Mouse (Mus musculus): Measurements from ENCODE around the gene Mroh3. TPM values are rescaled to one million over a fixed set of nuclear protein-coding genes. Genes with fewer than 3 reads are reported as not detected.

Mroh3 gene
- polyA plus RNA-seq, 1 experiment from 2014 or later, result 0.20 TPM

DNA sequence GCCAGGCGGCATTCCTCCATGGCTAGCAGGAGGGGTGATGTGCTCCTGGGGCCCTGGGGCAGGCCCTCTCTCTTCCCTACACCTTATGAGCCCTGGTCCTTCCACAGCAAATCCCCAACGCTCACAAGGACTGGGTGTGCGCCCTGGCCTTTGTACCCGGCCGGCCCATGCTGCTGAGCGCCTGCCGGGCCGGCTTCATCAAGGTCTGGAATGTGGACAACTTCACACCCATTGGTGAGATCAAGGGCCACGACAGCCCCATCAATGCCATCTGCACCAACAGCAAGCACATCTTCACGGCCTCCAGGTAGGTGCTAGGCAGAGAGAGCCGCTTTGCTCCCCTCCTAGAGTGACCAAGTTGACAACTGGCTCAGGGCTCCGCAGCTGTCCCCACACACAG lies 39.9 kb downstream of the Mroh3 start:
- Histone ChIP-seq H3K4me2 (no peak overlapping the region), H3K9me3 (no peaks in the 10 kb centered on the region), H3K4me3 (replicated peaks) (no peak overlapping the region), H3K27ac (no peak overlapping the region), H3K4me1 (peaks cover 28% of the 10 kb centered on the region), H3K9ac (no peak overlapping the region), H3K36me3 (replicated peaks) (peaks cover 73% of the 10 kb centered on the region), H3K27me3 (0 out of 2 replicates have a peak, but pooled peaks cover 6% of the 10 kb centered on the region)
- ATAC-seq (ENCODE audit: low FRiP score), result no peak
- WGBS, result 82% methylated on average over 12 of the region's 12 CpGs

DNA sequence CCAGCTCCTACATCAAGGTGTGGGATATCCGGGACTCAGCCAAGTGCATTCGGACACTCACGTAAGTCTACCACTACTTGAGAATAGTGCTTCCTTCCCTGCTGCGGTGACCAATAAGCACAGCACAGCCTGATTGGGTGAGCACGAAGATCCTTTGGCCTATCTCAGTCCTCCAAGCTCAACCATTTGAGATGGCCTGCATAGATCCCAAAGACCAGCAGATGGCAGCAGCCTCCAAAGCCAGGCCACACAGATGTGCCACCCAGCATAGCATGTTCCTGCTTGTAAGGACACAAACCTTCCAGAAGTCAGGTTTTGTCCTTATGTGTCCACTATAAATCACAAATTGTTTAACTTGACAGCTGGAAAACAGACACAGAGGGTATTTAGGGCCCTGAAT lies 42.5 kb downstream of the Mroh3 start:
- H3K36me3 ChIP-seq (replicated peaks), result peaks cover 75% of the 10 kb centered on the region
- WGBS, result 9% methylated on average over 5 of the region's 5 CpGs

DNA sequence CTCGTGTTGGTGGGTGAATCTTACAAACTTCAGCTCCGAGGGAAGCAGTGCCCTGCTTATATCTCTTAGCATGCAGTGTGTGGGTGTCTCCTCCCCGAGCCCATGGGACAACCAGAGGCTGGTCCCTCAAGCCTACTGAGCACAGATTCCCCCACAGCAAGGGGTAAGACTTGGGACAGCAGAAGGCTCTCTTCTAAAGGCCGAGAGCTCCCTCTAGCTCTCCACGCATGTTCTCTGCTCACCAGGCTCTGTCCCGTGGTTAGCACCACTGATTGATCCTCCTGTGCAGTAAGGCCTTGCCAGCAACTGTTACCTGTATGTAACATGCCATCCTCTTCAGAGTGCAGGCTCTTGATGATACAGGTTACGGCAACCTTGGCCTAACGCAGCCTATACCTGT lies 45.0 kb downstream of the Mroh3 start:
- peaks cover 7% of the 10 kb centered on the region; the same call in 1 of the 2 replicates for H3K4me1 ChIP-seq
- no peak overlapping the region for H3K27ac ChIP-seq
- peaks cover 80% of the 10 kb centered on the region for H3K36me3 ChIP-seq (replicated peaks)
- H3K4me3 ChIP-seq (replicated peaks), result no peak overlapping the region
- H3K27me3 ChIP-seq, result 0 out of 2 replicates have a peak, but pooled peaks cover 1% of the 10 kb centered on the region
- H3K9ac ChIP-seq, result no peak overlapping the region
- H3K9me3 ChIP-seq, result no peaks in the 10 kb centered on the region
- WGBS, result 76% methylated on average over 8 of the region's 8 CpGs
- ATAC-seq (ENCODE audit: low FRiP score), result no peak
- H3K4me2 ChIP-seq, result no peak overlapping the region

More for the DNA sequence above, 42.5 kb downstream of the Mroh3 start:
- Histone ChIP-seq H3K27ac (no peak overlapping the region), H3K4me1 (peaks cover 31% of the 10 kb centered on the region), H3K4me3 (replicated peaks) (no peak overlapping the region), H3K9ac (no peak overlapping the region), H3K4me2 (no peak overlapping the region), H3K27me3 (0 out of 2 replicates have a peak, but pooled peaks cover 6% of the 10 kb centered on the region), H3K9me3 (no peaks in the 10 kb centered on the region)
- ATAC-seq (ENCODE audit: low FRiP score), result peak; percentile 66

DNA sequence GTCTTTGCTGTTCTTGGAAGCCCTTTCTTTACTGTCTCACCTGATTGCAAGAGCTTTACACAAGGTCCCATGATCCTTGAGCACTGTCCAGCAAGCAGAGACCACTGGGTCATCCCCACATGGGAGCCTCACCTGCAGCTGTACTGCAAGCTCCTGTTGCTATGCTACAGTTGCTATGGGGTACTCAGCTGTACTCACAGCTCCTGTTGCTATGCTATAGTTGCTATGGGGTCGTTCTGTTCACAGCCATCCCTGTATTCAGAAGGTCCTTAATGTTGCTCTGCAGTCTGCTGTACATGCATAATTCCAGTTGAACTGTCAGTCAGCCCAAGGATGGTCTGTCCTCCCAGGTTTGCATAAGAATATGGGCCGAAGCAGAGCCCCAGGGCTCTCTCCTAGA lies 47.2 kb downstream of the Mroh3 start:
- Histone ChIP-seq H3K27ac (no peak overlapping the region), H3K9me3 (no peaks in the 10 kb centered on the region), H3K4me3 (replicated peaks) (no peak overlapping the region), H3K4me2 (no peak overlapping the region), H3K4me1 (peaks cover 6% of the 10 kb centered on the region; the same call in 1 of the 2 replicates), H3K27me3 (no peaks in the 10 kb centered on the region), H3K9ac (no peak overlapping the region), H3K36me3 (replicated peaks) (peaks cover 82% of the 10 kb centered on the region)
- 60% methylated on average over 2 of the region's 2 CpGs for WGBS
- peak; percentile 32; the same call in 1 of the 2 replicates for ATAC-seq (ENCODE audit: low FRiP score)

DNA sequence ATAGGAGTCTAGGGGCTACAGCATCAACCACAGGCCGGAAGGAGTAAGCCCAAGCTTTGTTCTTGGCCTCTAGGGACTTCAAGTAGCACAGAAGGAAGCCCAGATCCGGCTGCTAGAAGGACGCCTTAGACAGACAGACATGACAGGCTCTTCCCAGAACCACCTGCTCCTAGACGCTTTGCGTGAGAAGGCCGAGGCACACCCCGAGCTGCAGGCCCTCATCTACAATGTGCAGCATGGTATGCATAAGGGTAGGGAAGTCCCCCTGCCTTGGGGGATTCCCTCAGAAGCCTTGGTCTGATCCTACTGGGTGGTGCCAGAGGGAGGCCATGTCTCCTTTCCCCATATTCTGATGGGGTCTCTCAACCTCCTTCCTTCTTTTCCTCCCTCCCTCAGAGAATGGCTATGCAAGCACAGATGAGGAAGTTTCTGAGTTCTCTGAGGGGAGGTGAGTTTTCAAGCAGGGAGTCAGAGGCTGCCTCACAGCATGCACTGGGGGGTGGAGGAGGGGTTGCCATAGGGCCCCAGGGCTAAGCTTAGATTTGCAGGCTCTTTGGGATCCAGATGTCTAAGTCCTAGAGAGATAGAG lies 51.2 kb downstream of the Mroh3 start:
- Histone ChIP-seq H3K9ac (no peak overlapping the region), H3K4me2 (no peak overlapping the region), H3K4me3 (replicated peaks) (no peak overlapping the region), H3K9me3 (no peaks in the 10 kb centered on the region), H3K27me3 (no peaks in the 10 kb centered on the region), H3K4me1 (peaks cover 4% of the 10 kb centered on the region; the same call in 1 of the 2 replicates), H3K27ac (no peak overlapping the region), H3K36me3 (replicated peaks) (peaks cover 96% of the 10 kb centered on the region)
- 94% methylated on average over 7 of the region's 7 CpGs for WGBS
- ATAC-seq (ENCODE audit: low FRiP score), result no peak

DNA sequence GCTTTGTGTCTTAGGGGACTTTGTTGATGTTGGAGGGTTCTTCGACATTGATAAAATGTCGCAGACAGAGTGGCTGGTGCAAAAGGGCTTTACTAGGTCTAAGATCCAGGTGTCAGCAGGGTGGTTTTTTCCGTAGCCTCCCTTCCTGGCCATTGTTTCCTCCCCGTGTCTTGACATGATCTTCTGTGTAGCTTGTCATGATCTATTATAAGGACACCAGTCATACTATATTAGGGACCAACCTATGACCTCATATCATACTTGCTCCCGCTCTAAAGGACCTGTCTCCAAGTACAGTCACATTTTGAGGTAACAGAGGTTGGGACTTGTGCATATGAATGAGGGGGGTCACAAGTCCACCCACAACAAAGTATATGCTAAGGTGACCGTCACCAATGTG lies 51.7 kb downstream of the Mroh3 start:
- 93% methylated on average over 6 of the region's 6 CpGs for WGBS
- Histone ChIP-seq H3K9ac (no peak overlapping the region), H3K27ac (no peak overlapping the region), H3K9me3 (no peaks in the 10 kb centered on the region), H3K36me3 (replicated peaks) (peaks cover 97% of the 10 kb centered on the region), H3K27me3 (no peaks in the 10 kb centered on the region), H3K4me2 (no peak overlapping the region), H3K4me3 (replicated peaks) (no peak overlapping the region), H3K4me1 (peaks cover 4% of the 10 kb centered on the region; the same call in 1 of the 2 replicates)
- no peak for ATAC-seq (ENCODE audit: low FRiP score)

DNA sequence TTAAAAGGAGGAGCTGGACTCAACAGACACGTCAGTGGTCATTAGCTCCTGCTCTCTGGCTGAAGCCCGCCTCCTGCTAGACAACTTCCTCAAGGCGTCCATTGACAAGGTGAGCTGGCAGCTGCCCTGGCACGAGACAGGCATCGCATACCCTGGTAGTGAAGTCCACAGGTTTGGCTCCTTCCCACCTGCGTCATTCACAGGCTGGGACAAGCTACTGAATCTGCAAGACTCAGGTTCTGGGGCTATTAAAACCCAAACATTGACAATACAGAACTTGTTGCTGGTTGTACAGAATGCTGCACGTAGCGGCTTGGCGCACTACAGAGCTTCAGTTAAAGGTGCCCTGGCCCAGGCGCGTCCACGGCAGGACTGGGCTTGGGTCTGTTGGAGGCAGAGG lies 52.3 kb downstream of the Mroh3 start:
- H3K36me3 ChIP-seq (replicated peaks), result peaks cover 97% of the 10 kb centered on the region
- no peak for ATAC-seq (ENCODE audit: low FRiP score)
- WGBS, result 91% methylated on average over 12 of the region's 12 CpGs
- H3K27ac ChIP-seq, result no peak overlapping the region
- H3K4me2 ChIP-seq, result no peak overlapping the region
- no peaks in the 10 kb centered on the region for H3K27me3 ChIP-seq
- no peak overlapping the region for H3K4me3 ChIP-seq (replicated peaks)
- H3K4me1 ChIP-seq, result peaks cover 3% of the 10 kb centered on the region; the same call in 1 of the 2 replicates
- no peaks in the 10 kb centered on the region for H3K9me3 ChIP-seq
- H3K9ac ChIP-seq, result no peak overlapping the region

DNA sequence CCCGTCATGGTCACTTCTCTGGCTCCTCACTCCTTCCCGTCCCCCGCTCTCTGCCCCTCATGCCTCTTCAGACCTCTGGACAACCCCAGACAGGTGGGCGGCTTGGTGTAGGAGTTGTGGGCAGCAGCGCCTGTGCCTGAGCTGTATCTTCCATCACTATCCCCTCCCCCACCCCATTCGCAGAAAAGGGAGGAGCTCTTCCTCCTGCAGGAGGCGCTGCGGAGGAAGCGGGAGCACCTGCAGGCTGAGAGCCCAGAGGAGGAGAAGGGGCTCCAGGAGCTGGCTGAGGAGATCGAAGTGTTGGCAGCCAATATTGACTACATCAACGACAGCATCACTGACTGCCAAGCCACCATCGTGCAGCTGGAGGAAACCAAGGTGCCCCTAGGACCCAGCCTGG lies 52.8 kb downstream of the Mroh3 start:
- H3K4me3 ChIP-seq (replicated peaks), result no peak overlapping the region
- no peak overlapping the region for H3K4me2 ChIP-seq
- no peaks in the 10 kb centered on the region for H3K27me3 ChIP-seq
- no peak overlapping the region for H3K9ac ChIP-seq
- no peaks in the 10 kb centered on the region for H3K4me1 ChIP-seq
- no peak overlapping the region for H3K27ac ChIP-seq
- H3K9me3 ChIP-seq, result no peaks in the 10 kb centered on the region
- 34% methylated on average over 12 of the region's 12 CpGs for WGBS
- ATAC-seq (ENCODE audit: low FRiP score), result no peak
- H3K36me3 ChIP-seq (replicated peaks), result peaks cover 97% of the 10 kb centered on the region

DNA sequence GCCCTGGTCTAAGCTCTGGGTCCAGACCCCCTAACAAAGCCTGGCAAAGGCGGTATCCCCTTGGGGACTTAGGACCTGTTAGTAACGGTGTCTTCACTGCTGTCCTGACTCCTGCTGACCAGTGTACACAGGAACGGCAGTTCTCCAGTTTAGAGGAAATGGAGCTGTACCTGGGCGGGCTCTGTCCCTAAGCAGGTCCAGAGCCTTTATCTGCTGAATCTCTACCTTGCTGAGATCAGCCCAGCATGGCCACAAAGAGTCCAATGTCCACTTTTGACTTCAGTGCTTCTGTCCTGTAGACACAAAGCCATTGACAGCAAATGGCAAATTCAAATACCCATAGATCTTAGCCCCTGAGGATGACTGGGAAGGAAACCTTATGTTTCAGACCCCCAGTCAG lies 55.7 kb downstream of the Mroh3 start:
- WGBS, result 93% methylated on average over 4 of the region's 4 CpGs

DNA sequence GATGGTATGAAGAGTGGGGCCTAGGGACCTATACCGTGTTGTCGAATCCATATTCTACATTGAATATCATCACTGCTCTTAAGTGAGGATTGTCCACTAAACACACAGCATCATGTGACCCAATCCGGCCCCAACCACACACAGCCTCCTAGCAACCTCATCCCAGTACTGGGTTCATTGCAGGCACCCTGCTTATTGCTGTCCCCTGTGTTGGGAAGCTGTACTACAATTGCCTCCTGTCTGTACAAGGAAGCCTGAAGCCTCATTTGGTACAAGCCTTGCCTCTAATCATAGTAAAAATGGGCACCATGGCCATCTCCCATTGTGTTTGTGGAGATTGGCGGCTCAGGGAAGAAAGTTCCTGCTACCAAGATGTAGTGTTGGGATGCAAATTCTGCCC lies 56.3 kb downstream of the Mroh3 start:
- ATAC-seq (ENCODE audit: low FRiP score), result no peak
- H3K4me3 ChIP-seq (replicated peaks), result no peak overlapping the region
- peaks cover 97% of the 10 kb centered on the region for H3K36me3 ChIP-seq (replicated peaks)
- no peak overlapping the region for H3K9ac ChIP-seq
- no peak overlapping the region for H3K27ac ChIP-seq
- H3K9me3 ChIP-seq, result no peaks in the 10 kb centered on the region
- H3K27me3 ChIP-seq, result no peaks in the 10 kb centered on the region
- no peaks in the 10 kb centered on the region for H3K4me1 ChIP-seq
- H3K4me2 ChIP-seq, result no peak overlapping the region
- 93% methylated on average over 4 of the region's 4 CpGs for WGBS

More for the DNA sequence above, 55.7 kb downstream of the Mroh3 start:
- Histone ChIP-seq H3K9ac (no peak overlapping the region), H3K4me1 (no peaks in the 10 kb centered on the region), H3K4me2 (no peak overlapping the region), H3K9me3 (no peaks in the 10 kb centered on the region), H3K4me3 (replicated peaks) (no peak overlapping the region), H3K36me3 (replicated peaks) (peaks cover 97% of the 10 kb centered on the region), H3K27me3 (no peaks in the 10 kb centered on the region), H3K27ac (no peak overlapping the region)
- no peak for ATAC-seq (ENCODE audit: low FRiP score)

DNA sequence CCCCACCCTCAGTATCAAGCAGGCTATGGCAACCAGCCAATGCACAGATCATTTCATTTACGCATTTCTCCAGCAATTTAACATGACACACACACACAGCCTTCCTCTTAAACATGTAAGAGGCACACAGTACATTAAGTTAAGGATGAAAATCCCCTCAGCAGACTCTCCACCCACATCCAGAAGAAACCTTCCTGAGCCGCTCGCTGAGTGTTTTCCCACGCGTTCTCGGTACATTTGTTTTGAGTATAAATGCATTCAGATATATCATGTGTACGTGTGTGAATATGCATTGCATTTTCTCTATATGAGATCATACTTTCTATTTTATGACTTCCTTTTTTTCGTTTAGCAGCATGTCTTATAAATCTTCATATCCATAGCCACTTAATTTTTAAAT lies 61.3 kb downstream of the Mroh3 start:
- Histone ChIP-seq H3K4me2 (no peak overlapping the region), H3K9me3 (no peaks in the 10 kb centered on the region), H3K4me1 (no peaks in the 10 kb centered on the region), H3K36me3 (replicated peaks) (peaks cover 99% of the 10 kb centered on the region), H3K4me3 (replicated peaks) (no peak overlapping the region), H3K9ac (no peak overlapping the region), H3K27ac (no peak overlapping the region), H3K27me3 (no peaks in the 10 kb centered on the region)
- whole genome bisulfite sequencing, result 92% methylated on average over 8 of the region's 8 CpGs
- no peak for ATAC-seq (ENCODE audit: low FRiP score)

DNA sequence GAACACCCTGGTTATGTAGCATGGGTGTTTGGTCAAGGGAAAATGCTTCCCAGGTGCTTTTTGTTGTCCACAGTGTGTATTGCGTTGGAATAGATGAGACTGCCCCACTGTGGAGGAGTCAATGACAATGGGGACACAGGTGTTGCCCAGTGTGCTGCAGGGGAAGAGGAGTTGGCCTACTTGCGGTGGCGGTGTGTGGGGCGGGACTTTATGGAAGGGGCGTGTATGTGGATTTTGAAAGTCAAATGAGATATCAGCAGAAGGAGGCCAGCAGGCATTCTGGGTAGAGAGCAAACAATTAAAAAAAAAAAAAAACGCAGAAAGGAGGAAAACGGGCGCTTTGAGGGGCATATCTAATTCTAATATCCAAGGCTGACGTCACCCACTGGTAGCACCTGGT lies 62.9 kb downstream of the Mroh3 start:
- H3K4me3 ChIP-seq (replicated peaks), result no peak overlapping the region
- H3K27me3 ChIP-seq, result no peaks in the 10 kb centered on the region
- H3K27ac ChIP-seq, result no peak overlapping the region
- H3K4me2 ChIP-seq, result no peak overlapping the region
- H3K9ac ChIP-seq, result no peak overlapping the region
- ATAC-seq (ENCODE audit: low FRiP score), result no peak
- peaks cover 94% of the 10 kb centered on the region for H3K36me3 ChIP-seq (replicated peaks)
- 0 out of 2 replicates have a peak, but pooled peaks cover under 1% of the 10 kb centered on the region for H3K4me1 ChIP-seq
- 89% methylated on average over 9 of the region's 9 CpGs for WGBS
- H3K9me3 ChIP-seq, result no peaks in the 10 kb centered on the region

DNA sequence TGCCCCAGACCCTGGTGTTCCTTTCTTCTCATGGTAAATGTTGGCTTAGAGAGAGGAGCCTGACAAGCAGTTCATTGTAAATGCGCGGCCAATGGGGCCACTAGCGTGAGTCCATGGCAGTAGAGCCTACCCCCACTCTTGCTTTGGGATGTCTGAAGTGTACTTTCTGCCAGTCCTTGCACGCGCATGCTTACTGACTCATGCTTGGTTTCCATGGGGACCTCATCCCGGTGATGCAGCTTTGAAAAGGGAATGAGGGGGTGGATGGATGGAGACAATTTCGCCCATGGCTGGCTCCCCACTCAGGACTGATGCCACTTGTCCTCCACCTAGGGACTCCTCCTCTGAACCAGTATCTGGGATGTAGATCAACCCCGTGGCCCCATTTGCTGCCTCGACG lies 69.1 kb downstream of the Mroh3 start:
- Histone ChIP-seq H3K9me3 (no peaks in the 10 kb centered on the region), H3K9ac (no peak overlapping the region), H3K27ac (0 out of 2 replicates have a peak overlapping the region, but pooled peaks have one; percentile 8), H3K36me3 (replicated peaks) (peaks cover 38% of the 10 kb centered on the region), H3K4me3 (replicated peaks) (no peak overlapping the region), H3K4me1 (peaks cover 61% of the 10 kb centered on the region), H3K27me3 (no peaks in the 10 kb centered on the region; the same call in 1 of the 2 replicates), H3K4me2 (no peak overlapping the region; the same call in 1 of the 2 replicates)
- WGBS, result 73% methylated on average over 10 of the region's 10 CpGs
- no peak for ATAC-seq (ENCODE audit: low FRiP score)

All from forebrain, embryonic 12.5 days (tissue).